Mouse (Mus musculus) liver, adult 2 months (tissue): ENCODE measurements around the gene Fhl1.

ENCODE experiments used
- CTCF ChIP-seq: fragments of 200-500 bp; IDR thresholded peaks from 2 replicates; pipeline ENCODE4 v1.5.1; 2011; ENCODE audit warnings: low read depth, low read length, control low read depth
- POLR2A ChIP-seq: fragments of 200-500 bp; IDR thresholded peaks from 2 replicates; pipeline ENCODE4 v1.6.1; 2011; ENCODE audit warnings: low read length, control low read depth; ENCODE audit not compliant: insufficient read depth; ENCODE audit errors: extremely low read depth

GRCm38 (mm10) chrX:56741428-56741827 lies 9.8 kb downstream of the Fhl1 start:
- no peak for TF ChIP-seq CTCF
- no peak for TF ChIP-seq POLR2A
